Mouse (Mus musculus): ENCODE results near the gene Fbxw8. TPM values are rescaled to one million over a fixed set of nuclear protein-coding genes. Genes with fewer than 3 reads are reported as not detected.

The Fbxw8 gene
- polyA plus RNA-seq, 1 experiment from 2014 or later, result 23.6 TPM

DNA sequence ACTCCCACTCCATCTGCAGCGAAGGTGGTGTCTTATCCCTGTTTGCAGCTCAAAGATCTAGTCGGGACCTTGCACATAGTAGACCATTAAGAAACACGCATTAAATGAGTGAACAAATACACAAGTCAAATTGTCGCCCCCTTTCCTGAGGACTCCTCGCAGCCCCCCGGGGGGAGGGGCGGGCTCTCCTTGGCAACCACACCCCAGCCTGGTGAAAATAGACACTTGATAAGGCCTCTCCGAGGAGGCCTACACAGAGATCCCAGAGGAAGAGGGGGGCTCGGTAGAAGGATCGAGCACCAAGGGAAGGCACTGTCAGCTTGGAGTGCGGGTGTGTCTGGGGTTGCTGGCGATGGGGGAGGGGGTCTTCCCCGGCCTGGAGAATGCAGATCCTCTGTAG lies 128.9 kb downstream of the Fbxw8 start:
- Histone ChIP-seq H3K4me3 (replicated peaks) (no peak overlapping the region), H3K36me3 (no peaks in the 10 kb centered on the region), H3K4me2 (0 out of 2 replicates have a peak overlapping the region, but pooled peaks have one; percentile 100), H3K27ac (no peak overlapping the region), H3K9me3 (no peaks in the 10 kb centered on the region), H3K4me1 (peaks cover 33% of the 10 kb centered on the region), H3K9ac (no peak overlapping the region), H3K27me3 (replicated peaks) (peaks cover 46% of the 10 kb centered on the region)
- 8% methylated on average over 13 of the region's 13 CpGs for WGBS
- ATAC-seq (ENCODE audit: insufficient read depth, low FRiP score, low read depth), result no peak

DNA sequence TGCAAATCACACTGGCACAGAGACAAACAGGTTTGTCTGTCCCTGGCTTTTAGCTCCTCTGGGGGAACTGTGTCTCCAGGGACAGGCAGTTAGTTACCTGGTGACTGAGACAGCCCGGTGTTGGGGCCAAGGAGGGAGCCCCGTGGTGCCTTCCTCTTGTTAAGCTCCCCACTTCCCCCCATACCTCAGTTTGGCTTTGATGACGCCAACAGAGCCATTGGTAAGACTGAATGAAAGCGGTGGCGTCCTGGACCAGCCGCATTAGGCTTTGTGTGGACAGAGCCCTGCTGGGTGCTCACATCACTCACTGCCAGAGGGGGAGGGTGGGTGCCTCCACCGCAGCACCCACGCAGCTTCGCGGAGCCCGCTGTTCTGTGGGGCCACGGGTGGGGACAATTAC lies 129.4 kb downstream of the Fbxw8 start:
- Histone ChIP-seq H3K4me2 (no peak overlapping the region), H3K4me3 (replicated peaks) (no peak overlapping the region), H3K27ac (no peak overlapping the region), H3K27me3 (replicated peaks) (peaks cover 46% of the 10 kb centered on the region), H3K9me3 (no peaks in the 10 kb centered on the region), H3K9ac (no peak overlapping the region), H3K36me3 (no peaks in the 10 kb centered on the region), H3K4me1 (peaks cover 33% of the 10 kb centered on the region)
- no peak for ATAC-seq (ENCODE audit: insufficient read depth, low FRiP score, low read depth)
- 16% methylated on average over 12 of the region's 12 CpGs for WGBS

DNA sequence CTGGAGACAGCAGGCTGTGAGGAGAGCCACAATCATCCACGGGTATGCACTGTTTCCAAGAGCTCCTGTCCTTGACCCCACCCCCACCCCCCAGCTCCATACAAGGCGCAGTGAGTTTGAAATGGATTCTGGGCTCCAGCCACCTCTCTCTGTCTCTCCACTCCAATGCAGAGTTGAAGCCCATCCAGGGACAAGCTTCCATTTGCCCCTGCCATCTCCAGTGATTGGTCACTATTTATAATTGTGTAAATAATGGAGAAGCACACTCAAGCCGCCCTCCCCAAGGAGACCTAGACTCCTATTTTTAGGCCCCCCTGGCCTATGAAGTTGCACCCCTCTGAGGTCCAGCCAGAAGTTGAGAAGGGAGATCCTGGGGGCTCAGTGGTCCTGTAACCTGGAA lies 132.2 kb downstream of the Fbxw8 start:
- H3K4me3 ChIP-seq (replicated peaks), result no peak overlapping the region
- H3K9ac ChIP-seq, result no peak overlapping the region
- peaks cover 17% of the 10 kb centered on the region for H3K4me1 ChIP-seq
- peaks cover 28% of the 10 kb centered on the region for H3K27me3 ChIP-seq (replicated peaks)
- no peak overlapping the region for H3K4me2 ChIP-seq
- ATAC-seq (ENCODE audit: insufficient read depth, low FRiP score, low read depth), result no peak
- H3K9me3 ChIP-seq, result no peaks in the 10 kb centered on the region
- no peak overlapping the region for H3K27ac ChIP-seq
- no peaks in the 10 kb centered on the region for H3K36me3 ChIP-seq
- 67% methylated on average over 3 of the region's 3 CpGs for WGBS

GRCm38 (mm10) chr5:118019905-118020304 lies 135.4 kb downstream of the Fbxw8 start:
- Histone ChIP-seq H3K9me3 (no peaks in the 10 kb centered on the region), H3K4me2 (no peak overlapping the region), H3K4me1 (no peaks in the 10 kb centered on the region), H3K36me3 (no peaks in the 10 kb centered on the region), H3K27ac (no peak overlapping the region), H3K4me3 (replicated peaks) (no peak overlapping the region), H3K9ac (no peak overlapping the region), H3K27me3 (replicated peaks) (no peaks in the 10 kb centered on the region)
- 52% methylated on average over 11 of the region's 11 CpGs for WGBS
- ATAC-seq (ENCODE audit: insufficient read depth, low FRiP score, low read depth), result no peak

DNA sequence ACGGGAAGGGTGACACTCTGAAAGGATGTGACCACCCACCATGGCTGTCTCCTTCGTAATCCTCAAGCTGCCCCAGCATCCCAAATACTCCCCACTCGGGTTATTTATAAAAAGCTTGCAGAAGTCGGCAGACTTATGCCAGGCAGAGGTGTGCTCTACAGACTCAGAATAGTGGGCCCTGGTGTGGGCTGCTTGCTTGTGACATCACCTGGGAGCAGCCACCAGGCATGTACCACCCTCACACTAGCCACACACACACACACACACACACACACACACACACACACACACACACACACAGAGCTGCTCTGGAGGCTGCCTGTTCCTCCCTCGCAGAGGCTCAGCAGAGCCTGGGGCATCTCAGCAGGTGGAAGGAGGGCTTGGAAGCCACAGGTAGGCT lies 137.7 kb downstream of the Fbxw8 start:
- H3K9ac ChIP-seq, result no peak overlapping the region
- no peaks in the 10 kb centered on the region for H3K27me3 ChIP-seq (replicated peaks)
- H3K4me3 ChIP-seq (replicated peaks), result no peak overlapping the region
- no peak overlapping the region for H3K27ac ChIP-seq
- WGBS, result 57% methylated on average over 5 of the region's 5 CpGs
- H3K36me3 ChIP-seq, result no peaks in the 10 kb centered on the region
- no peak overlapping the region for H3K4me2 ChIP-seq
- no peak for ATAC-seq (ENCODE audit: insufficient read depth, low FRiP score, low read depth)
- H3K9me3 ChIP-seq, result no peaks in the 10 kb centered on the region
- no peaks in the 10 kb centered on the region for H3K4me1 ChIP-seq

GRCm38 (mm10) chr5:118015669-118016068 lies 139.6 kb downstream of the Fbxw8 start:
- no peaks in the 10 kb centered on the region for H3K27me3 ChIP-seq (replicated peaks)
- H3K4me2 ChIP-seq, result no peak overlapping the region
- H3K27ac ChIP-seq, result no peak overlapping the region
- H3K9ac ChIP-seq, result no peak overlapping the region
- H3K9me3 ChIP-seq, result no peaks in the 10 kb centered on the region
- no peak overlapping the region for H3K4me3 ChIP-seq (replicated peaks)
- no peak for ATAC-seq (ENCODE audit: insufficient read depth, low FRiP score, low read depth)
- H3K36me3 ChIP-seq, result no peaks in the 10 kb centered on the region
- H3K4me1 ChIP-seq, result no peaks in the 10 kb centered on the region
- 100% methylated on average over 2 of the region's 2 CpGs for WGBS

- WGBS, result 25% methylated on average over 12 of the region's 12 CpGs
- ATAC-seq (ENCODE audit: insufficient read depth, low FRiP score, low read depth), result no peak
- H3K27ac ChIP-seq, result no peak overlapping the region
Observed at GRCm38 (mm10) chr5:118015028-118015427, 140.2 kb downstream of the Fbxw8 start.

More at GRCm38 (mm10) chr5:118015028-118015427, 140.2 kb downstream of the Fbxw8 start:
- no peak overlapping the region for H3K9ac ChIP-seq
- no peaks in the 10 kb centered on the region for H3K9me3 ChIP-seq
- H3K27me3 ChIP-seq (replicated peaks), result no peaks in the 10 kb centered on the region
- no peak overlapping the region for H3K4me2 ChIP-seq
- H3K4me3 ChIP-seq (replicated peaks), result no peak overlapping the region
- H3K36me3 ChIP-seq, result no peaks in the 10 kb centered on the region
- H3K4me1 ChIP-seq, result no peaks in the 10 kb centered on the region

Other genes starting within 250 kb of the Fbxw8 start
- 61.2 and 65.7 TPM in 2 replicates for gene Fbxo21, start 178.7 kb downstream of the Fbxw8 start, polyA plus RNA-seq (2015; fragmentation: Nextera tagmentation; extraction: Ambion mirVana)
- gene Tesc, start 127.7 kb downstream of the Fbxw8 start, polyA plus RNA-seq (2015; fragmentation: Nextera tagmentation; extraction: Ambion mirVana), result 16.0 and 17.7 TPM in 2 replicates
- gene Hrk, start 9.2 kb upstream of the Fbxw8 start, polyA plus RNA-seq (2015; fragmentation: Nextera tagmentation; extraction: Ambion mirVana), result 0.48 and 0.68 TPM in 2 replicates
- gene Rnft2, start 89.7 kb upstream of the Fbxw8 start, polyA plus RNA-seq (2015; fragmentation: Nextera tagmentation; extraction: Ambion mirVana), result 3.0 and 3.3 TPM in 2 replicates
- gene 2410131K14Rik, start 89.8 kb upstream of the Fbxw8 start, polyA plus RNA-seq (2015; fragmentation: Nextera tagmentation; extraction: Ambion mirVana), result 7.0 and 7.2 TPM in 2 replicates